Mouse (Mus musculus): ENCODE data around the gene Iqcb1.

The Iqcb1 gene

DNA sequence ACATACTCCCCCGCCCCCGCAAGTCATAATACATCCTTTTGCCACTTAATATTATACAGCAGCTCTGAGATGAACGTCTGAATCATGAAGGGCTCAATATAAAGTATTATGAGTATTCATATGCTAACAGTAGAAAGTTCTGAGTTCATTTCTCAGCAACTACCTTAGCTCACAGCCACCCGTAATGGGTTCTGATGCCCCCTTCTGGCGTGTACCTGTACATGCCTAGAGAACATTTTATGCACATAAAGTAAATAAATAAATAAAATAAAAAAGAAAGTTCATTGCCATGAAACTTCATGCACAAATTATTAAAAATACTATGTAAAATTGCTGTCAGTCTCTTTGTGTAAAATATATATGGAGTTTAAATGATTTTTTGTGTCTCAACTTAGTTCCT, 49.1 kb downstream of the Iqcb1 start:
- no peak for DNase-seq

DNA sequence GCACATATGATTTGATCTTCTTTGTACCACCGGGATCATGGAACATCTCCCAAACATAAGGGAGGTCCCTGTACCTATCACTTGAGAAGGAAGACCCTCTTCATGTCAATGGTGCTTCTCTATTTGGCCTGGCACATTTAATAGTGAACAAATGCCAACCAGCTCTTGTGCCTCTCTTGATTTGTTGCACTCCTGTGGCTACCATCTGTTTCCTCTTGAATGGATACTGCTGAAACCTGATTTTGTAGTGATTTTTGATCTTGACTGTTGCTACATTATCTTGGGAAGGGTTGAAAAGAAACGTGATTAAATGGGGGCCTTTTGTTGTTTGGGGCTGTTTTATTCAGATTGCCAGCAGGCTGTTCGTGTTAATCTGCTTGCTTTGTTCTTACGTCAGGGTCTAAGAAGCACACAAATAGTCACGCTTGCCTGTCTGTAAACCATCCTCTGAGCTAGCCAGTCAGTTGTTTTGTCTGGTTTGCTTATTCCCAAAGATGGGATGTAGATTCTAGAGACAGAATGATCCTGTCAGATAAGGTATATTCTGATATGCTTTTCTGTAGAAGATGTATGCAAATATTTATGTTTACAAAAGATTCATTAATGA, 54.7 kb downstream of the Iqcb1 start:
- peak in 1 of 2 experiments; percentile 56 for DNase-seq

GRCm38 (mm10) chr16:36884881-36885280, 56.7 kb downstream of the Iqcb1 start:
- DNase-seq: peak; percentile 19 to 22

DNA sequence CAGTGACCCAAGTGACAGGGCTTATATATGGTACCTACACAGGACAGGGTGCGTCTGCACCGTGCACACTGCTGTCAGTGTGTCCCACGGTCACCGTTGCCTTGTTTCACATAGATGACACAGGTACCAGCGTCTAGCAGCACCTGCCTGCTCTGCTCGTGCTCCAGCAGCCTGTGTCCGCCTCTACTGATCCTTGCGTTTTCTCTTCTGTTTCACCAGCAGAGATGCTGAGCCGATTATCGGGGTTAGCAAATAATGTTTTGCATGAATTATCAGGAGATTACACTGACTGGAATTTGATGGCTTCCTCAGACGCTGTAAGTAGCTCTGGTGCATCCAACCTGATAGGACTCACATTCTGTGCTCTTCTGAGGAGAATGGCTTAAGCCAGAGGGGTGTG, 57.7 kb downstream of the Iqcb1 start:
- no peak for DNase-seq

DNA sequence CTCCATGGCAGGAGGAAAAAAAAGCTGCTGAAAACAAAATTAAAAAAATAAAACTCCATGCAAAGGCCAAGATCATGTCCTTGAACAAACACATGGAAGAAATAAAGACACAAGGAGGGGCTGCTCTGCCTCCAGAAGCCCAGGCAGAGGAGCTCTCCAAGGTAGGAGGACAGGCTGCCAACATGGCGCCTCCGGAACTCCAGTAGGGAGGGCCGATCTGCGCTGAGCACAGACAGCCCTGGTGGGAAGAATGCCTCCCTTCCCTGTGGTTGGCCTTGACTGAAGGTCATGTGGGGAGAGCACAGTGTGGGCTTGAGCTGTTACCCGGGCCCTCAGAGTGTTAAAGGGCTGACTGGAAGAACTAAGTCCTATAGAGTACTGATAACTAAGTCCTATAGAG, 59.4 kb downstream of the Iqcb1 start:
- no peak for DNase-seq

DNA sequence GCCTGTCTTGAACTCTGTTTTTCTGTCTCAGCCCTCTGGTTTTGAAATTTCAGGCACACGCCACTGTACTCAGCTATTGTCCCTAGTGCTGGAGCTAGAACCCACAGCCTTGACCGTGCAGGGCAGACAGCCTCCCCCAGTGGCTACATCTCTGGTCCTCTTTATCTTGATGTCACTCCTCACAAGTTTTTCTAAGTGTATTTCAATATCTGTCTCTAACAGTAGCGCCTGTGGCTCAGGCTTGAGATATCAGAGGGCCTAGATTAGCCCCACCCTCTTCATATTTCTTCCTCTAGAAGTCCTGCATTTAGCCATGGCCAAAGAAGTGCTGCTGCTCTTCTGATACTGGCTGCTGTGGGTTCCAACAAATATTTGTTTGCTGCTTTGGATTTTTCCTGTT, 62.4 kb downstream of the Iqcb1 start:
- no peak for DNase-seq

- DNase-seq: no peak
Observed at GRCm38 (mm10) chr16:36891415-36891814, 63.2 kb downstream of the Iqcb1 start.

DNA sequence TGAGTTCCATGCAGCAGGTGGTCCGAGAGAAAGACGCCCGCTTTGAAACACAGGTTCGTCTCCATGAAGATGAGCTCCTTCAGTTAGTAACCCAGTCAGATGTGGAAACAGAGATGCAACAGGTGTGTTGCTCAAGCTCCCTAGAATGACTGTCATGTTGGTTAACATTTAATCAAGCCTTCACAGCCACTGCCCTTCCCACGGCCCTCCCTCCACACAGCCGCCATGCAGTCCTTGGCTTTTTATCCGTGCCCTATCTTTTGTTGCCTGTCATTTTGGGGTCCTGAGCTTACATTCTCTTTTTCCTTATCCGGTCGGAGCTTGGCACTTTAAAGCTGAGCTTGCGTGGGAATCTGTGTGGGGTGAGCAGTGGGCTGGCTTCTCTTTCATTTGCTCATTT, 65.1 kb downstream of the Iqcb1 start:
- DNase-seq: no peak

DNA sequence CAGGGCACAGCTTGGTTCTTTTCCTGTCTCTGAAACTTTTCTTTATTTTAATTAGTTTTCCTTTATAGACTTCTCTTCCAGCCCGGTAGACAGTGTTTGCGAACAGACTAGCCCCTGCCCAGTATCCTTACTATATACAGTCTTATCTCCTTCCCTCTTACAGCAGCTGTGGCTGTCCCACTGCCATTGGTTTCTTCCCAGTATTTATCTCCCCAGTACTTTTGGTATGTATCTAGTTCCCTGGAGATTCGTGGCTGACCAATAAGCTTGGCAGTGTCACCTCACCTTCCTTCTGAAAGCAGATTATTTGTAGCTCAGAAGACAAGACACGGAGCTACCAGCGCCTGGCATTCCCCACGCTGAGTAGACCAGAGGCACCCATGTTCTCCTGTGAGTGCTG, 68.5 kb downstream of the Iqcb1 start:
- no peak for DNase-seq

DNA sequence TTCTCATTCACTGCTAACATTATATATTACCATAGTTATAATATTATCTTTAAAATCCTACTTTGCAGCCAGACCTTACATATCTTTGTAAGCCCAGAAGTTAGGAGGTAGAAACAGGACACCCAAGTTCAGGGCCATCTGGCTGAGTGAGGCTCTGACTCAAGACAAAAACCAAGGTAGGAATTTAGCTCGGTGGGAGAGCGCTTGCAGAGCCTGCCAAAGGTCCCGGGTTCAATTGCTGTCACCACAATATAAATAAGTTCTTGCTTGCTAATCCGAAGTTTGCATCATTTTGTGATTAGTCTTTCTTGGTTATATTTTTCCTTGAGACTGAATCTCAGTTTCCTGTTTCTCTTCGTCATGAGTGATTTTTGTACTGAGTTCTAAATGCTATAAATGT, 75.0 kb downstream of the Iqcb1 start:
- no peak for DNase-seq

GRCm38 (mm10) chr16:36911909-36912308, 83.7 kb downstream of the Iqcb1 start:
- DNase-seq: no peak

DNA sequence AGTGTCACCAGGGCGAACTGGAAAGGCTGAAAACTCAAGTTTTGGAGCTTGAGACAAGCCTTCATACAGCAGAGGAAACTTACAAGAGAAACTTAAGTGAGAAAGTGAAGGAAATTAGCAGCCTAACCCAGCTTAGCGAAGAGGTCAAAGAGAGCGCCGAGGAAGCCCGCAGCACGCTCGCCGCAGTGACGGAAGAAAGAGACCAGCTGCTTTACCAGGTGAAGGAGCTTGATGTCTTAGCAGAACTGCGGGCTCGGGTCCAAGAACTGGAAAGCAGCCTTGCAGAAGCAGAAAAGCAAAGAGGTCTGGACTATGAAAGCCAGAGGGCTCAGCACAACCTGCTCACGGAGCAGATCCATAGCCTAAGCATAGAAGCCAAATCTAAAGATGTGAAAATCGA, 84.1 kb downstream of the Iqcb1 start:
- DNase-seq: no peak

GRCm38 (mm10) chr16:36914195-36914594, 86.0 kb downstream of the Iqcb1 start:
- DNase-seq: no peak

DNA sequence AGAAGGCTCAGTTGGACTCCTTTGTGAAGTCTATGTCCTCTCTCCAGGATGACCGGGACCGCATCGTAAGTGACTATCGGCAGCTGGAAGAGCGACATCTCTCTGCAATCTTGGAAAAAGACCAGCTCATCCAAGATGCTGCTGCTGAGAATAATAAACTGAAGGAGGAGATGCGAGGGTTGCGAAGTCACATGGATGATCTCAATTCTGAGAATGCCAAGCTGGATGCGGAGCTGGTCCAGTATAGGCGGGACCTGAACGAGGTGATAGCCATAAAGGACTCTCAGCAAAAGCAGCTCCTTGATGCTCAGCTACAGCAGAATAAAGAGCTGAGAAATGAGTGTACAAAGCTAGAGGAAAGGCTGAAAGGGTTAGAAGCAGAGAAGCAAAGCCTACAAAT, 90.3 kb downstream of the Iqcb1 start:
- no peak for DNase-seq

DNA sequence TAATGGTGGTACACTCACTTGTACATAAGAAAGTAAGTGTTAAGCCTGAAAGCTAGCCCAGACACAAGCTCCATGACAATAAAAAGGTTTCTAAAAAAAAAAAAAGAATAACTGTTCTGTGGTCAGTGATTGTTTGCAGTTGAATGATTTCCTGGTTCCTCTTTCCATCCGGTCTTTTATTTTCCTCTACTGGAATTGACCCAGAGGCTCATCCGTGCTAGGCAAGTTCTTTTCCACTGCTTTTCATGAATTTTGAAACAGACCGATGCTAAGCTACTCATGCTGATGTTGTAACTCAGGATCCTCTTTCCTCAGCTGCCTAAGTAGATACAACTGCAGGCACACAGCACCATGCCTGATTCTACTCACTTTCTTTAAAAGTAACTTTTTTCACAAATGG, 92.2 kb downstream of the Iqcb1 start:
- DNase-seq: no peak

DNA sequence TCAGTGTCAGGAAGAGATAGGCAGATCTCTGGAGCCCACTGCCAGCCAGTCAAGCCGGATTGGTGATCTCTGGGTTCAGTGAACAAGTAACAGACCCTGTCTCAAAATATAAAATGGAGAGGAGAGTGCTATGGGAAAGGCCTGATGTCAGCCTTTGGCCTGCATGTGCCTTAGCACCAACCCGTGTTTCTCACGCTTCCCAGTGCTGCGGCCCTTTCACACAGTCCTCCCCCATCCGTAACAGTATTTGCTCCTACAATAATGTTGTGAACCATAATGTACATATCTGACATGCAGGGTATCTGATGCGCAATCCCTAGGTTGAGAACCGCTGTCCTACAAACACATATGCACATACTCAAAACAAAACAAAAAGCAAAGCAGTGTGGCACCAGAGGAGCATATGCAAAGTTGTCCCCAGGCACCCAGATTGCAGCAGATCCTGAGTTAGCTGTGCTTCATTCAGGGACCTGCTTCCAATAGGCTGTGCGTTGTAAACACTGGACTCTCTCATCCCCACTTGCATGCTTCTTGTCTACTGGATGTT, 93.0 kb downstream of the Iqcb1 start:
- no peak for DNase-seq

- DNase-seq: no peak
Observed at GRCm38 (mm10) chr16:36921980-36922379, 93.8 kb downstream of the Iqcb1 start.
